Mouse (Mus musculus) neural tube, embryonic 15.5 days (tissue): Measurements from ENCODE around the gene Rbfox3. TPM values are rescaled to one million over a fixed set of nuclear protein-coding genes. Genes with fewer than 3 reads are reported as not detected.
A peak's percentile ranks its signal among the peaks of the same experiment; 100 is the strongest.

Experiments used
- ATAC-seq: fragments of 200-750 bp; cut with Nextera tagmentation; 2 replicates; pipeline ENCODE4 v1.8.0; 2017; ENCODE audit warnings: mild to moderate bottlenecking, moderate TSS enrichment, moderate library complexity; ENCODE audit not compliant: low FRiP score
- H3K27ac ChIP-seq: fragments of 300-500 bp; sonication (generic); replicated peaks from 2 replicates; pipeline ENCODE4 v1.5.1; 2015; ENCODE audit warnings: mild to moderate bottlenecking, inconsistent platforms
- H3K27me3 ChIP-seq: fragments of 300-500 bp; sonication (generic); replicated peaks from 2 replicates; pipeline ENCODE4 v1.6.1; 2015; ENCODE audit warnings: inconsistent platforms
- H3K36me3 ChIP-seq: fragments of 300-500 bp; sonication (generic); 2 replicates; pipeline ENCODE4 v1.6.1; 2015; ENCODE audit warnings: inconsistent platforms
- H3K4me1 ChIP-seq: fragments of 300-500 bp; sonication (generic); 2 replicates; pipeline ENCODE4 v1.6.1; 2015; ENCODE audit warnings: inconsistent platforms
- H3K4me2 ChIP-seq: fragments of 300-500 bp; sonication (generic); 2 replicates; pipeline ENCODE4 v1.6.1; 2015; ENCODE audit warnings: inconsistent platforms, mild to moderate bottlenecking, moderate library complexity
- H3K4me3 ChIP-seq: fragments of 300-500 bp; sonication (generic); replicated peaks from 2 replicates; pipeline ENCODE4 v1.5.1; 2015; ENCODE audit warnings: mild to moderate bottlenecking, inconsistent platforms
- H3K9ac ChIP-seq: fragments of 300-500 bp; sonication (generic); replicated peaks from 2 replicates; pipeline ENCODE4 v1.6.1; 2015; ENCODE audit warnings: mild to moderate bottlenecking, inconsistent platforms
- H3K9me3 ChIP-seq: fragments of 300-500 bp; sonication (generic); replicated peaks from 2 replicates; pipeline ENCODE4 v1.6.1; 2016; ENCODE audit warnings: inconsistent platforms
- WGBS: fragments of 180-500 bp; shearing (Covaris S2); methylation state at CpG from one replicate; pipeline ENCODE4 v1.1.7; 2015; ENCODE audit warnings: mixed read lengths; 5-methylcytosine and 5-hydroxymethylcytosine counted together
- polyA plus RNA-seq: library from polyadenylated mRNA; unstranded; fragments of >200 nt; fragmentation: Nextera tagmentation; extraction: Ambion mirVana; gene quantifications from 2 replicates; pipeline ENCODE4 v1.2.1, GENCODE M21; 2015

Gene Rbfox3
- polyA plus RNA-seq, 1 experiment from 2014 or later = 99.8 TPM

GRCm38 (mm10) chr11:118455788-118456187 lies 455.6 kb downstream of the Rbfox3 start:
- H3K27me3 ChIP-seq = no peaks in the 10 kb centered on the region
- peaks cover 10% of the 10 kb centered on the region; the same call in 1 of the 2 replicates for H3K4me1 ChIP-seq
- H3K9me3 ChIP-seq = no peaks in the 10 kb centered on the region
- H3K36me3 ChIP-seq = no peaks in the 10 kb centered on the region
- H3K4me2 ChIP-seq = no peak overlapping the region
- ATAC-seq = no peak
- H3K27ac ChIP-seq = no peak overlapping the region
- H3K9ac ChIP-seq = no peak overlapping the region
- 89% methylated on average over 6 of the region's 6 CpGs for WGBS
- H3K4me3 ChIP-seq = no peak overlapping the region

- no peak overlapping the region for H3K27ac ChIP-seq
- H3K36me3 ChIP-seq = no peaks in the 10 kb centered on the region
- no peak overlapping the region for H3K9ac ChIP-seq
- ATAC-seq = no peak
- peaks cover 7% of the 10 kb centered on the region; the same call in 1 of the 2 replicates for H3K4me1 ChIP-seq
- no peaks in the 10 kb centered on the region for H3K9me3 ChIP-seq
- no peak overlapping the region for H3K4me3 ChIP-seq
- 73% methylated on average over 11 of the region's 11 CpGs for WGBS
- no peak overlapping the region for H3K4me2 ChIP-seq
- H3K27me3 ChIP-seq = no peaks in the 10 kb centered on the region
These were observed 457.3 kb downstream of the Rbfox3 start for GRCm38 (mm10) chr11:118453886-118454671.

- no peak for ATAC-seq
- WGBS = 50% methylated on average over 2 of the region's 2 CpGs
- H3K9ac ChIP-seq = no peak overlapping the region
- no peak overlapping the region for H3K4me3 ChIP-seq
- H3K9me3 ChIP-seq = no peaks in the 10 kb centered on the region
- peaks cover 5% of the 10 kb centered on the region; the same call in 1 of the 2 replicates for H3K4me1 ChIP-seq
- H3K4me2 ChIP-seq = no peak overlapping the region
- H3K36me3 ChIP-seq = no peaks in the 10 kb centered on the region
- H3K27me3 ChIP-seq = no peaks in the 10 kb centered on the region
- no peak overlapping the region for H3K27ac ChIP-seq
These were observed 458.4 kb downstream of the Rbfox3 start for GRCm38 (mm10) chr11:118452955-118453354.

- H3K4me3 ChIP-seq = no peak overlapping the region
These were observed 460.2 kb downstream of the Rbfox3 start for GRCm38 (mm10) chr11:118451211-118451610.

GRCm38 (mm10) chr11:118448385-118448784 lies 463.0 kb downstream of the Rbfox3 start:
- no peak overlapping the region for H3K9ac ChIP-seq
- H3K27ac ChIP-seq = no peak overlapping the region
- H3K36me3 ChIP-seq = no peaks in the 10 kb centered on the region
- peaks cover 4% of the 10 kb centered on the region; the same call in 1 of the 2 replicates for H3K27me3 ChIP-seq
- H3K4me2 ChIP-seq = no peak overlapping the region
- no peaks in the 10 kb centered on the region for H3K9me3 ChIP-seq
- WGBS = 86% methylated on average over 8 of the region's 8 CpGs
- H3K4me3 ChIP-seq = no peak overlapping the region
- no peak for ATAC-seq
- H3K4me1 ChIP-seq = 0 out of 2 replicates have a peak, but pooled peaks cover 4% of the 10 kb centered on the region

More at GRCm38 (mm10) chr11:118451211-118451610, 460.2 kb downstream of the Rbfox3 start:
- H3K9me3 ChIP-seq = no peaks in the 10 kb centered on the region
- H3K36me3 ChIP-seq = no peaks in the 10 kb centered on the region
- ATAC-seq = no peak
- H3K4me1 ChIP-seq = peaks cover 6% of the 10 kb centered on the region; the same call in 1 of the 2 replicates
- no peaks in the 10 kb centered on the region for H3K27me3 ChIP-seq
- no peak overlapping the region for H3K27ac ChIP-seq
- 87% methylated on average over 6 of the region's 6 CpGs for WGBS
- H3K4me2 ChIP-seq = no peak overlapping the region
- H3K9ac ChIP-seq = no peak overlapping the region

- Histone ChIP-seq H3K27me3 (peaks cover 4% of the 10 kb centered on the region; the same call in 1 of the 2 replicates), H3K9ac (no peak overlapping the region), H3K27ac (no peak overlapping the region), H3K36me3 (no peaks in the 10 kb centered on the region), H3K4me1 (peaks cover 10% of the 10 kb centered on the region; the same call in 1 of the 2 replicates), H3K4me2 (no peak overlapping the region), H3K4me3 (no peak overlapping the region), H3K9me3 (no peaks in the 10 kb centered on the region)
- WGBS = 67% methylated on average over 4 of the region's 4 CpGs
- ATAC-seq = no peak
These were observed 464.1 kb downstream of the Rbfox3 start for GRCm38 (mm10) chr11:118447346-118447745.

GRCm38 (mm10) chr11:118445843-118446242 lies 465.6 kb downstream of the Rbfox3 start:
- H3K4me1 ChIP-seq = peaks cover 13% of the 10 kb centered on the region; the same call in 1 of the 2 replicates
- no peak overlapping the region for H3K4me2 ChIP-seq
- peak; percentile 53 for ATAC-seq
- H3K4me3 ChIP-seq = no peak overlapping the region
- H3K27ac ChIP-seq = no peak overlapping the region
- no peak overlapping the region for H3K9ac ChIP-seq
- WGBS = 8% methylated on average over 3 of the region's 3 CpGs
- peaks cover 4% of the 10 kb centered on the region; the same call in 1 of the 2 replicates for H3K27me3 ChIP-seq
- no peaks in the 10 kb centered on the region for H3K9me3 ChIP-seq
- no peaks in the 10 kb centered on the region for H3K36me3 ChIP-seq

GRCm38 (mm10) chr11:118443201-118443970 lies 468.0 kb downstream of the Rbfox3 start:
- 32% methylated on average over 11 of the region's 11 CpGs for WGBS
- no peak overlapping the region for H3K27ac ChIP-seq
- peaks cover 28% of the 10 kb centered on the region for H3K4me1 ChIP-seq
- H3K36me3 ChIP-seq = no peaks in the 10 kb centered on the region
- H3K9ac ChIP-seq = no peak overlapping the region
- no peak for ATAC-seq
- no peak overlapping the region for H3K4me3 ChIP-seq
- H3K9me3 ChIP-seq = no peaks in the 10 kb centered on the region
- H3K27me3 ChIP-seq = peaks cover 4% of the 10 kb centered on the region; the same call in 1 of the 2 replicates
- H3K4me2 ChIP-seq = no peak overlapping the region

- Histone ChIP-seq H3K4me2 (no peak overlapping the region), H3K27me3 (peaks cover 4% of the 10 kb centered on the region; the same call in 1 of the 2 replicates), H3K9ac (no peak overlapping the region), H3K4me1 (peaks cover 30% of the 10 kb centered on the region), H3K4me3 (no peak overlapping the region), H3K36me3 (no peaks in the 10 kb centered on the region), H3K27ac (no peak overlapping the region), H3K9me3 (no peaks in the 10 kb centered on the region)
- WGBS = 67% methylated on average over 13 of the region's 13 CpGs
- ATAC-seq = no peak
These were observed 468.7 kb downstream of the Rbfox3 start for GRCm38 (mm10) chr11:118442691-118443090.
